Mouse (Mus musculus) olfactory bulb, adult 2 months (tissue): ENCODE measurements at regions not wholly inside any gene's neighbourhood (a gene's known extent, or its start where the extent isn't known, plus 50 kb on each side); places are given as distances from the start of the nearest gene placed in this dataset.

ENCODE experiments used
- H3K27ac ChIP-seq: fragments of 200-500 bp; 2 replicates; pipeline ENCODE4 v1.5.1; 2012; ENCODE audit warnings: low read depth, low read length; ENCODE audit not compliant: insufficient read depth
- H3K4me1 ChIP-seq: fragments of 200-500 bp; 2 replicates; pipeline ENCODE4 v1.6.1; 2012; ENCODE audit warnings: low read length; ENCODE audit not compliant: control insufficient read depth, insufficient read depth
- H3K4me3 ChIP-seq: fragments of 200-500 bp; 2 replicates; pipeline ENCODE4 v1.5.1; 2012; ENCODE audit warnings: mild to moderate bottlenecking, low read depth, low read length, moderate library complexity; ENCODE audit not compliant: insufficient read depth
- CTCF ChIP-seq: fragments of 200-500 bp; IDR thresholded peaks from 2 replicates; pipeline ENCODE4 v1.5.1; 2012; ENCODE audit warnings: low read depth, mild to moderate bottlenecking, low read length, moderate library complexity; ENCODE audit not compliant: insufficient read depth
- POLR2A ChIP-seq: fragments of 200-500 bp; IDR thresholded peaks from 2 replicates; pipeline ENCODE4 v1.6.1; 2012; ENCODE audit warnings: mild to moderate bottlenecking, low read depth, low read length, moderate library complexity; ENCODE audit not compliant: insufficient read depth
- WGBS: fragments of 180-500 bp; shearing (Covaris S2); methylation state at CpG from one replicate; pipeline ENCODE4 v1.1.7; 2018; 5-methylcytosine and 5-hydroxymethylcytosine counted together

DNA sequence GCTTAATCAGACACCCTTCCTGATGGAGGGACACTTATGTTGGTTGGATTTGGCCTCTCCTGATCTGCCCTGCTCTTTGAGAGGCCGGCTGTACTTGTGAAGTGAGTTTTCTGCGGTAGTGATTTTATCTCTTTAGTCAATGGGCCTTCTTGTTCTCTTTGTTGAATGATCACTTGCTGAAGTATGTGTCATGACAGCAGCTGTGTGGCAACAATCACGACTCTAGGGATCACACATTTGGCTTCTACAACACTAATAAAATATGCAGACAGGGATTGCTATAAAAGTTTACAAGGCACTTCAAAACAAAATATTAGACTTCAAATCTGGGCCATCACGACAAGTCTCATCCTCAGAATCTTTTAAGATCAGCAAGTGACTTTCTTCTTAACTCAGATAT, 57.8 kb upstream of the Rbms1 start:
- TF ChIP-seq CTCF: no peak
- TF ChIP-seq POLR2A: no peak
- Histone ChIP-seq H3K4me1 (no peaks in the 10 kb centered on the region), H3K4me3 (no peak overlapping the region), H3K27ac (no peak overlapping the region)
- WGBS: 81% methylated on average over 4 of the region's 4 CpGs

DNA sequence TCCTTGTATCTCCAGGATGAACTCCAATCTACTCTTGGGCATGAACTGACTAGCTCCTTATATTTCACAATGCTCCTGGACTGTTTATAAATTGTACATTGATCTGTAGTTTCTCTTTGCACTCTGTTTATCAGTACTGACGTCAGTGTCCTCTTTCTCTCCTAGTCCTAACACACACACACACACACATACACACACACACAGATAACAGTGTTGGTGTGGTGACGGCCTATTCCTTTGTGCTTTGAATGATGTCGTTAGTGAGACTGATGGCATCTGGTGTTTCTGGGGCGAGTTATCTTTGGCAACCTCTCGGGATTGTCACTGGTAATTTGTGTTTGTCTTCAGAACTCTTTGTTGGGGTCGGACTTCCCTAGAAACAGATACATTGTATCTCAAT, 50.0 kb upstream of the Rbms1 start:
- Histone ChIP-seq H3K27ac (no peak overlapping the region), H3K4me1 (no peaks in the 10 kb centered on the region), H3K4me3 (no peak overlapping the region)
- TF ChIP-seq CTCF (no peak), POLR2A (no peak)
- WGBS: 39% methylated on average over 6 of the region's 6 CpGs
